In genomic region chr1:153351034-153351433, GRCm38 (mm10) we compare ENCODE assay signal across 20 mouse cellular contexts. TPM values are rescaled to one million over a fixed set of nuclear protein-coding genes. Genes with fewer than 3 reads are reported as not detected.
A peak's percentile ranks its signal among the peaks of the same experiment; 100 is the strongest.
DNase-seq lines count a peak whose midpoint lies in the region; ATAC-seq lines count a peak whose summit lies in the region.
"Had no signal": no experiment of that assay in that cellular context is flagged by ENCODE, and none has a peak within 500 bp of the region (broad histone marks: within the 10 kb centered on the region; RNA-seq: fewer than 3 reads in every experiment).

No protein-coding gene starts in this region.

- no peak overlapping the region for H3K4me3 ChIP-seq in hindbrain, embryonic 11.5 days (ENCODE audit: low read depth, low read length)
- H3K4me3 ChIP-seq: heart, embryonic 15.5 days; kidney, embryonic 15.5 days; megakaryocyte, embryonic 14.5 days; neural tube, embryonic 13.5 days; stomach, embryonic 15.5 days had no signal

- no peaks in the 10 kb centered on the region for H3K36me3 ChIP-seq in hindbrain, embryonic 11.5 days (ENCODE audit: control insufficient read depth, insufficient read depth, low read length)
- H3K36me3 ChIP-seq: G1E; heart, embryonic 15.5 days; kidney, embryonic 15.5 days; neural tube, embryonic 13.5 days; stomach, embryonic 15.5 days had no signal

- H3K27me3 ChIP-seq in hindbrain, embryonic 11.5 days (ENCODE audit: control insufficient read depth, insufficient read depth, low read length): no peaks in the 10 kb centered on the region
- H3K27me3 ChIP-seq: heart, embryonic 15.5 days; kidney, embryonic 15.5 days; neural tube, embryonic 13.5 days; stomach, embryonic 15.5 days had no signal

- no peak for ATAC-seq in cerebellum, adult (ENCODE audit: insufficient number of reproducible peaks, low FRiP score, low TSS enrichment)
- no peak for ATAC-seq in hindbrain, embryonic 11.5 days (ENCODE audit: low FRiP score)
- ATAC-seq: forebrain, embryonic 16.5 days; hindbrain, embryonic 16.5 days had no signal

- H3K4me1 ChIP-seq in hindbrain, embryonic 11.5 days (replicated peaks; ENCODE audit: control insufficient read depth, insufficient read depth, low read length): no peaks in the 10 kb centered on the region
- H3K4me1 ChIP-seq: stomach, embryonic 15.5 days had no signal

- H3K27ac ChIP-seq in hindbrain, embryonic 11.5 days (ENCODE audit: low read depth, low read length): no peak overlapping the region
- H3K27ac ChIP-seq: heart, embryonic 15.5 days; kidney, embryonic 15.5 days; neural tube, embryonic 13.5 days; stomach, embryonic 15.5 days had no signal

- peak; percentile 57 for DNase-seq in gastrocnemius, adult 18-20 months (ENCODE audit: low spot score)
- no peak for DNase-seq in gastrocnemius, postnatal 4 days (ENCODE audit: low spot score in 2 of 2)
- peak; percentile 55 for DNase-seq in 3134 (ENCODE audit: extremely low read depth, insufficient read length, low spot score)
- peak; percentile 52 for DNase-seq in adrenal gland, postnatal 14 days
- peak; percentile 29 for DNase-seq in lung, postnatal 14 days
- DNase-seq in kidney, adult 11 months: no peak
- DNase-seq in hindbrain, embryonic 11.5 days (ENCODE audit: low spot score): no peak
- DNase-seq: cerebellum, postnatal 25 days; gastrocnemius, postnatal 14 days; liver; thymus, postnatal 14 days had no signal

- H3K4me2 ChIP-seq in hindbrain, embryonic 11.5 days (replicated peaks; ENCODE audit: low read depth, low read length): no peak overlapping the region
- H3K4me2 ChIP-seq: heart, embryonic 15.5 days; kidney, embryonic 15.5 days; neural tube, embryonic 13.5 days; stomach, embryonic 15.5 days had no signal

- H3K9me3 ChIP-seq in hindbrain, embryonic 11.5 days (ENCODE audit: control insufficient read depth, low read length): no peaks in the 10 kb centered on the region
- H3K9me3 ChIP-seq: G1E; heart, embryonic 15.5 days; kidney, embryonic 15.5 days; megakaryocyte, embryonic 14.5 days; neural tube, embryonic 13.5 days; stomach, embryonic 15.5 days had no signal

- 88% methylated on average over 4 of the region's 4 CpGs for WGBS in hindbrain, embryonic 11.5 days

- no peak overlapping the region for H3K9ac ChIP-seq in hindbrain, embryonic 11.5 days (ENCODE audit: low read depth, low read length)
- H3K9ac ChIP-seq: heart, embryonic 15.5 days; kidney, embryonic 15.5 days; neural tube, embryonic 13.5 days; stomach, embryonic 15.5 days had no signal

RNA-seq across cellular contexts. Expression of gene Lamc1, which starts 18.4 kb away (rescaled TPM):
- total RNA-seq in gastrocnemius, adult 18-20 months (2021): 10 to 100 TPM; 44.8 to 52.1 TPM
- total RNA-seq in gastrocnemius, postnatal 4 days (2021): 100 to 1,000 TPM; 323 to 353 TPM
- total RNA-seq in adrenal gland, postnatal 14 days (2021): 169 and 170 TPM in 2 replicates
- 25.3 and 28.4 TPM in 2 replicates for polyA plus RNA-seq in hindbrain, embryonic 11.5 days (2014; fragmentation: Nextera tagmentation; extraction: Ambion mirVana)

Comparison
In these comparisons a context has a peak if more than half of its experiments do, and no peak if none do; other contexts are left out.
1. DNase-seq: peak in gastrocnemius, adult 18-20 months (single experiment), 3134 (single experiment), adrenal gland, postnatal 14 days (single experiment) and lung, postnatal 14 days (single experiment); none in gastrocnemius, postnatal 4 days (0 of 2), kidney, adult 11 months (single experiment) and hindbrain, embryonic 11.5 days (single experiment).